Mouse (Mus musculus) megakaryocyte, embryonic 14.5 days (primary cell): ENCODE data around the gene Fbxl17.

Experiments
- FLI1 ChIP-seq: IDR thresholded peaks from 2 replicates; pipeline ENCODE4 v1.6.1; 2012; ENCODE audit warnings: low read length, inconsistent platforms, mixed read lengths
- GATA1 ChIP-seq: IDR thresholded peaks from 3 replicates; pipeline ENCODE4 v1.6.1; 2012; ENCODE audit warnings: mixed read lengths, low read length, inconsistent platforms, borderline replicate concordance

DNA sequence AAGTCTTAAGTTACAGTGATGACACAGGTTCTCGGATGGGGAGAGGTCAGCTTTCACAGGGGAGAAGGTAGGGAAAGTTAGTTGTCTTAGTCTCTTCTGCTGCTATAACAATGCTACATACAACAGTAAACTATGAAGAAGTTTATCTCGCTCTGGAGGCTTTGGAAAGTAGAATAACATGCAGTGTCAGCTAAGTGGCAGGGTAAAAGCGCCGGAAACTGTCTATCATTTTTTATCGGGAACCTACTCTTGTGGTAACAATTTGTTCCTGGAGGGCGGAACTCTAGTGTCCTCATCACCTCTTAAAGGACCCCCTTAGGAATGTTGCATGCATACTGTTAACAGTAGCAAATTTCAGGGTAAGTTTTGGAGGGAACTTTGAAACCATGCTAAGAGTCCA is 1.3 kb upstream of the Fbxl17 start:
- TF ChIP-seq GATA1 = no peak
- no peak for TF ChIP-seq FLI1
